Mouse (Mus musculus) megakaryocyte, adult 5-6 weeks (primary cell): Measurements from ENCODE around the gene Ang. TPM values are rescaled to one million over a fixed set of nuclear protein-coding genes. Genes with fewer than 3 reads are reported as not detected.

Experiments used
- total RNA-seq, 2 experiments: library from RNA; stranded (forward) in 1 of 2; stranded (reverse) in 1 of 2; fragments of 153-499, 151-499 nt in 1 of 2; fragments of 221-1000, 200-1000 nt in 1 of 2; gene quantifications; 2 replicates each; pipeline versions ENCODE4 v1.2.3 to v1.2.4; 2015 to 2017

Gene Ang
- total RNA-seq, 2 experiments from 2014 or later: 8.2 to 9.4 TPM

Other genes starting within 250 kb of the Ang start
- gene Tep1, start 220.6 kb upstream of the Ang start, total RNA-seq (2015): 200 and 215 TPM in 2 replicates
- 131 and 161 TPM in 2 replicates for gene Tep1, start 220.6 kb upstream of the Ang start, total RNA-seq (2017)
- 0.07 and 0.27 TPM in 2 replicates for gene Klhl33, start 193.6 kb upstream of the Ang start, total RNA-seq (2015)
- 0.28 and 0.40 TPM in 2 replicates for gene Klhl33, start 193.6 kb upstream of the Ang start, total RNA-seq (2017)
- 101 and 107 TPM in 2 replicates for gene Osgep, start 166.3 kb upstream of the Ang start, total RNA-seq (2015)
- 87.9 and 125 TPM in 2 replicates for gene Osgep, start 166.3 kb upstream of the Ang start, total RNA-seq (2017)
- gene Apex1, start 166.2 kb upstream of the Ang start, total RNA-seq (2015): 46.3 and 64.2 TPM in 2 replicates
- gene Apex1, start 166.2 kb upstream of the Ang start, total RNA-seq (2017): 34.8 and 47.0 TPM in 2 replicates
- gene Pip4p1, start 160.3 kb upstream of the Ang start, total RNA-seq (2015): 115 and 118 TPM in 2 replicates
- gene Pip4p1, start 160.3 kb upstream of the Ang start, total RNA-seq (2017): 38.5 and 39.9 TPM in 2 replicates
- 329 and 405 TPM in 2 replicates for gene Pnp, start 160.1 kb upstream of the Ang start, total RNA-seq (2015)
- 158 and 204 TPM in 2 replicates for gene Pnp, start 160.1 kb upstream of the Ang start, total RNA-seq (2017)
- gene Gm49342, start 146.6 kb upstream of the Ang start, total RNA-seq (2015): 43.8 TPM in 1 of 2 replicates, not detected in the other
- gene Gm49342, start 146.6 kb upstream of the Ang start, total RNA-seq (2017): 161 and 177 TPM in 2 replicates
- 14.4 and 16.7 TPM in 2 replicates for gene Pnp2, start 135.2 kb upstream of the Ang start, total RNA-seq (2015)
- gene Pnp2, start 135.2 kb upstream of the Ang start, total RNA-seq (2017): 6.7 and 9.6 TPM in 2 replicates
- not detected in 2 replicates for gene Rnase10, start 83.4 kb upstream of the Ang start, total RNA-seq (2015)
- not detected in 2 replicates for gene Rnase10, start 83.4 kb upstream of the Ang start, total RNA-seq (2017)
- 0.11 TPM in 1 of 2 replicates, not detected in the other for gene Rnase9, start 49.3 kb upstream of the Ang start, total RNA-seq (2015)
- not detected in 2 replicates for gene Rnase9, start 49.3 kb upstream of the Ang start, total RNA-seq (2017)
- gene Rnase11, start 41.0 kb upstream of the Ang start, total RNA-seq (2015): not detected in 2 replicates
- gene Rnase11, start 41.0 kb upstream of the Ang start, total RNA-seq (2017): not detected in 2 replicates
- 11.4 and 11.6 TPM in 2 replicates for gene Rnase12, start 33.5 kb upstream of the Ang start, total RNA-seq (2015)
- gene Rnase12, start 33.5 kb upstream of the Ang start, total RNA-seq (2017): 8.2 and 10.4 TPM in 2 replicates
- gene Olfr750, start 16.7 kb upstream of the Ang start, total RNA-seq (2015): not detected in 2 replicates
- gene Olfr750, start 16.7 kb upstream of the Ang start, total RNA-seq (2017): not detected in 2 replicates
- gene Rnase4, start 73 bp upstream of the Ang start, total RNA-seq (2015): 36.2 and 44.8 TPM in 2 replicates
- 21.0 and 22.3 TPM in 2 replicates for gene Rnase4, start 73 bp upstream of the Ang start, total RNA-seq (2017)
- gene Eddm3b, start 23.3 kb downstream of the Ang start, total RNA-seq (2015): not detected in 2 replicates
- not detected in 2 replicates for gene Eddm3b, start 23.3 kb downstream of the Ang start, total RNA-seq (2017)
- 288 and 294 TPM in 2 replicates for gene Rnase6, start 32.8 kb downstream of the Ang start, total RNA-seq (2015)
- 303 and 351 TPM in 2 replicates for gene Rnase6, start 32.8 kb downstream of the Ang start, total RNA-seq (2017)
- gene Rnase1, start 55.6 kb downstream of the Ang start, total RNA-seq (2015): not detected in 2 replicates
- not detected in 2 replicates for gene Rnase1, start 55.6 kb downstream of the Ang start, total RNA-seq (2017)
- 7.5 and 8.9 TPM in 2 replicates for gene Rnase2b, start 71.1 kb downstream of the Ang start, total RNA-seq (2015)
- gene Rnase2b, start 71.1 kb downstream of the Ang start, total RNA-seq (2017): 0.92 and 4.3 TPM in 2 replicates
- not detected in 2 replicates for gene Ang2, start 108.0 kb downstream of the Ang start, total RNA-seq (2015)
- gene Ang2, start 108.0 kb downstream of the Ang start, total RNA-seq (2017): not detected in 2 replicates
- not detected in 2 replicates for gene Ear14, start 112.2 kb downstream of the Ang start, total RNA-seq (2015)
- not detected in 2 replicates for gene Ear14, start 112.2 kb downstream of the Ang start, total RNA-seq (2017)
- 5.9 and 6.8 TPM in 2 replicates for gene Rnase2a, start 165.0 kb downstream of the Ang start, total RNA-seq (2015)
- gene Rnase2a, start 165.0 kb downstream of the Ang start, total RNA-seq (2017): 5.3 and 9.2 TPM in 2 replicates